Mouse (Mus musculus): Measurements from ENCODE around the gene Mrrf. TPM values are rescaled to one million over a fixed set of nuclear protein-coding genes. Genes with fewer than 3 reads are reported as not detected.

Gene Mrrf
- total and polyA plus RNA-seq, 3 experiments, result 1.8 to 57.9 (median 55.2) TPM

- TF ChIP-seq POLR2AphosphoS5 (IDR thresholded peaks at IDR 0.05; ENCODE audit: insufficient replicate concordance, low read depth, low read length) (no peak), CTCF (IDR thresholded peaks at IDR 0.05; ENCODE audit: low read depth, low read length) (no peak), GATA1 (IDR thresholded peaks at IDR 0.05; ENCODE audit: borderline replicate concordance, low read length) (no peak), GATA2 (IDR thresholded peaks at IDR 0.05; ENCODE audit: borderline replicate concordance, low read depth, low read length) (no peak)
- no peaks in the 10 kb centered on the region for H3K36me3 ChIP-seq (replicated peaks)
- ATAC-seq (ENCODE audit: extremely low read depth, insufficient number of reproducible peaks, low FRiP score, poor library complexity, severe bottlenecking), result no peak
- no peak for DNase-seq (ENCODE audit: low spot score)
- H3K4me3 ChIP-seq (ENCODE audit: low read depth, low read length), result no peak overlapping the region
- H3K9me3 ChIP-seq (replicated peaks), result no peaks in the 10 kb centered on the region
- no peaks in the 10 kb centered on the region for H3K4me1 ChIP-seq (ENCODE audit: insufficient read depth, low read depth, low read length)
- peaks cover 15% of the 10 kb centered on the region for H3K27me3 ChIP-seq (ENCODE audit: insufficient read depth, low read length)
Observed at GRCm38 (mm10) chr2:36224153-36224552, 88.0 kb downstream of the Mrrf start.

DNA sequence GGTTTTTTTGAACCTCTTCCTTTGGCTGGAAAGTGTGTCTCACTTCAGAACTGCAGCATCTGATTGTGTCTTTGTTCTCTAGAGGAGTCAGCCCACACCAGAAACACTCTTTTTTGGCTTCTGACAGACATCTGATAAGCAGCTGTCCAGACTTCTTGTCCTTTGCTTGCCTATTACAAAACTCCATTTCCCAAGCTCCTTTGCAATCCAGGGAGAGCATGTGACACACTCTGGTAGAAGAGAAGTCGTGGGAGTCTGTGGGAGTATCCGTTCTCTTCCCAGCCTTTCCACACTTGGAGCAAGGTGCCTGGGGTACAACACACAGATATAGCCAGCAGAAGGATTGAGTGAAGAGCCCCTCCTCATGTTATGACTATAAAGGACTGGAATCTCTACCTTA lies 88.4 kb downstream of the Mrrf start:
- TF ChIP-seq CTCF (IDR thresholded peaks at IDR 0.05; ENCODE audit: low read depth, low read length) (no peak), GATA1 (IDR thresholded peaks at IDR 0.05; ENCODE audit: borderline replicate concordance, low read length) (no peak), TAL1 (conservative IDR thresholded peaks at IDR 0.05; ENCODE audit: low read depth, low read length) (no peak), GATA2 (IDR thresholded peaks at IDR 0.05; ENCODE audit: borderline replicate concordance, low read depth, low read length) (no peak), POLR2AphosphoS5 (IDR thresholded peaks at IDR 0.05; ENCODE audit: insufficient replicate concordance, low read depth, low read length) (no peak)
- ATAC-seq (ENCODE audit: extremely low read depth, insufficient number of reproducible peaks, low FRiP score, poor library complexity, severe bottlenecking) (no peak), DNase-seq (ENCODE audit: low spot score) (no peak)
- no peaks in the 10 kb centered on the region for H3K4me1 ChIP-seq (ENCODE audit: insufficient read depth, low read depth, low read length)
- H3K4me3 ChIP-seq (ENCODE audit: low read depth, low read length), result no peak overlapping the region
- H3K9me3 ChIP-seq (replicated peaks), result no peaks in the 10 kb centered on the region
- no peaks in the 10 kb centered on the region for H3K36me3 ChIP-seq (replicated peaks)
- peaks cover 16% of the 10 kb centered on the region for H3K27me3 ChIP-seq (ENCODE audit: insufficient read depth, low read length)

DNA sequence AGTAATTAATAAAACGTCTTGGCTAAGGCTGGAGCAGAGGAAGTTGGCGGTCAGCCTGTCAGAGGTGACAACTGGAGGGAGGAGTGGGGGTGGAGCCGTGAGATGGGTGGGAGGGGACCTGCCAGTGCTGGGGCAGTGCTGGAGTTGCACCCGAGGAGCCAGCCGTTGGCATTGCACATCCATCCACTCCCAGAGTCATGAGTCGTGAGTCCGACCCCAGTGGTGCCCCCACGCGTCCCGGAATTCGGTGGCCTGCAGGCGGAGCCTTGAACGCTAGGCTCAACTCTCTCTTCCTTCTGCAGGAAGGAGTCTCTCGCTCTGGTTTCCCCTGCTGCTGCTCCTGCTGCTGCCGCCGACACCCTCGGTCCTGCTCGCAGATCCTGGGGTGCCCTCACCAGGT lies 94.2 kb downstream of the Mrrf start, which contains the start of gene Ptgs1:
TSS of gene Ptgs1 (plus strand) at position 61 of the 400 bp plus-strand sequence.
- Histone ChIP-seq H3K9me3 (replicated peaks) (no peaks in the 10 kb centered on the region), H3K36me3 (replicated peaks) (no peaks in the 10 kb centered on the region), H3K27me3 (ENCODE audit: insufficient read depth, low read length) (peaks cover 25% of the 10 kb centered on the region), H3K4me3 (ENCODE audit: low read depth, low read length) (no peak within 1 kb of the TSS), H3K4me1 (ENCODE audit: insufficient read depth, low read depth, low read length) (no peaks in the 10 kb centered on the region)
- ATAC-seq (ENCODE audit: extremely low read depth, insufficient number of reproducible peaks, low FRiP score, poor library complexity, severe bottlenecking) (no peak), DNase-seq (ENCODE audit: low spot score) (no peak)
- TF ChIP-seq CTCF (IDR thresholded peaks at IDR 0.05; ENCODE audit: low read depth, low read length), result no peak
- no peak for TF ChIP-seq POLR2AphosphoS5 (IDR thresholded peaks at IDR 0.05; ENCODE audit: insufficient replicate concordance, low read depth, low read length)
- no peak for TF ChIP-seq TAL1 (conservative IDR thresholded peaks at IDR 0.05; ENCODE audit: low read depth, low read length)
- TF ChIP-seq GATA2 (IDR thresholded peaks at IDR 0.05; ENCODE audit: borderline replicate concordance, low read depth, low read length), result no peak
- TF ChIP-seq GATA1 (IDR thresholded peaks at IDR 0.05; ENCODE audit: borderline replicate concordance, low read length), result no peak

DNA sequence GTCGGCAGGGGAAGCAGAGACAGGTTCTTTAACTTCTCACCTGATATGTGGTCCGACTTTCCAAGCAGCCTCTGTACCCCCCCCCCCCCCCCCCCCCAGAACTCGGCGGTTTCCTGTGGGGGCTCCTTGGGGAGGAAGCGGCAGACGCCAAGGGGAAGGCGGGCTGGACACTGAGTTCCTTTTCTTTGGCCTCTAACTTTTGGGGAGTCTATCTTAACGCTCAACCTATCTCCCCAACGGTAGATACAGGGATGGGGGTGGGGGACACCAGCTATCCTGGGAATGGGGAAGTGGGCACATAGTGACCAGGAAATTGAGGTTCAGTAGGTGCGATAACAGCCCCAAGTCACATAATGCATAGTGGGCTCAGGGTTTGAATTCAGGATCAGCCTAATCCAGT lies 94.8 kb downstream of the Mrrf start:
- Histone ChIP-seq H3K9me3 (replicated peaks) (no peaks in the 10 kb centered on the region), H3K4me3 (ENCODE audit: low read depth, low read length) (no peak overlapping the region), H3K27me3 (ENCODE audit: insufficient read depth, low read length) (peaks cover 25% of the 10 kb centered on the region), H3K36me3 (replicated peaks) (no peaks in the 10 kb centered on the region), H3K4me1 (ENCODE audit: insufficient read depth, low read depth, low read length) (no peaks in the 10 kb centered on the region)
- DNase-seq (ENCODE audit: low spot score) (no peak), ATAC-seq (ENCODE audit: extremely low read depth, insufficient number of reproducible peaks, low FRiP score, poor library complexity, severe bottlenecking) (no peak)
- TF ChIP-seq GATA2 (IDR thresholded peaks at IDR 0.05; ENCODE audit: borderline replicate concordance, low read depth, low read length) (no peak), TAL1 (conservative IDR thresholded peaks at IDR 0.05; ENCODE audit: low read depth, low read length) (no peak), GATA1 (IDR thresholded peaks at IDR 0.05; ENCODE audit: borderline replicate concordance, low read length) (no peak), CTCF (IDR thresholded peaks at IDR 0.05; ENCODE audit: low read depth, low read length) (no peak), POLR2AphosphoS5 (IDR thresholded peaks at IDR 0.05; ENCODE audit: insufficient replicate concordance, low read depth, low read length) (no peak)

DNA sequence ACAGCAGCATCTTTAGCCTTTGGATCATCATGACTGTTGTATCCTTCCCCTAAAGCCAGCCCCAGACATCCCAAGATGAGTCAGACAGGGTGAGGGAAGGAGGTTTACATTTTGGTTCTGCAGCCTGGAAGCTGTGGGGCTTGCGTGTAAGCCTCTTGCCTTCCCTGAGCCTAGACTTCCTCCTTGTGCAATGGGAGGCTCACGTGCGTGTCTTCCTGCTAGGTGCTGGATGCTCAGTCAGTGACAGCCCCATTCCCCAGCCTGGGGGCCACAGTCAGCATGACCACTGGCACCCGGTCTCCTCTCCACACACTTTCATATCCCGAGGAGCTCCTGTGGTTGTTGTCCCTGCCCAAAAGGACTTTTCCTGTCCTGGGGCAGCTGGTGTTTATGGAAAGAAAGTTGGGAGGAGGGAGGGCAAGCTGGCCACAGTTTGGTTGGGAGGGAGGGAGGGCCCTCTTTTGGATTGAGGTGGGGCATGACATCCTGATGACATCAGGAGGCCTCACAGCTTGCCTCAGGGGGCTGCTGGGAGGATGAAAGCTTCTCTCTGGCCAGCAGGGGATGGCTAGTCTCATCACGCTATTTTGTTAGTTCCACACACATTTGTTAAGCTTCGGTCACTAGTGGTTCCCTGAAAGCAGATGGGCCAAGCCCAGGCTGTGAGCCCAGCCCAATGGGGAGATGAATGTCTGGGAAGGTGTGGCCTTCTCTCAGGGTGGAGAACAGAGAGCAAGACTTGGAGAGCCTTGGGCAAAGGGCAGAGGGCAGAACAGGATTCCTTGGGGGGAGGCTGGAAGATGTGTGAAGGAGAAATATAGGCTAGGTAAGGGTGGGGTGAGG lies 98.6 kb downstream of the Mrrf start:
- no peaks in the 10 kb centered on the region for H3K36me3 ChIP-seq (replicated peaks)

DNA sequence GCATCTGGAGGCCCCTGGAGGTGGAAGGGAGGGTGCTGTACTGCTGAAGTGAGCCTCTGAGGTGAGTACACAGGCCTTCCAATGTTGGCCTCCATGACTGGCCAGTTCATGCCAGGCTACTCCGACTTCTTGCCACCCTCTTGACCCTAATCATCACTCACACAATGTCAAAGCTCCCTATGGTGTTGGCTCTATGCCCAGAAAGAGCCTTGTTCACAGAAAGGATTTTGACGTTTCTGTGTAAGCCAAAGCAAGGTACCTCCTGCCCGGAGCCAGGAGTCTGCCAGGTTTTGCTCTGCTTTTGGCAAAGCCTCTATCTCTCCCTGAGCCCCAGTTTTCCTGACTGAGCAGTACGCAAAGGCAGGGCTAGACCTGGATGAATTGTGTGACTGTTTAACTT lies 99.7 kb downstream of the Mrrf start:
- Histone ChIP-seq H3K36me3 (replicated peaks) (no peaks in the 10 kb centered on the region), H3K9me3 (replicated peaks) (0 out of 2 replicates have a peak, but pooled peaks cover 2% of the 10 kb centered on the region), H3K27me3 (ENCODE audit: insufficient read depth, low read length) (peaks cover 12% of the 10 kb centered on the region; the same call in 1 of the 2 replicates), H3K4me1 (ENCODE audit: insufficient read depth, low read depth, low read length) (no peaks in the 10 kb centered on the region), H3K4me3 (ENCODE audit: low read depth, low read length) (no peak overlapping the region)
- DNase-seq (ENCODE audit: low spot score), result no peak
- no peak for ATAC-seq (ENCODE audit: extremely low read depth, insufficient number of reproducible peaks, low FRiP score, poor library complexity, severe bottlenecking)
- TF ChIP-seq GATA2 (IDR thresholded peaks at IDR 0.05; ENCODE audit: borderline replicate concordance, low read depth, low read length) (no peak), POLR2AphosphoS5 (IDR thresholded peaks at IDR 0.05; ENCODE audit: insufficient replicate concordance, low read depth, low read length) (no peak), CTCF (IDR thresholded peaks at IDR 0.05; ENCODE audit: low read depth, low read length) (no peak), TAL1 (conservative IDR thresholded peaks at IDR 0.05; ENCODE audit: low read depth, low read length) (no peak), GATA1 (IDR thresholded peaks at IDR 0.05; ENCODE audit: borderline replicate concordance, low read length) (no peak)

More for the DNA sequence above, 98.6 kb downstream of the Mrrf start:
- no peak for ATAC-seq (ENCODE audit: extremely low read depth, insufficient number of reproducible peaks, low FRiP score, poor library complexity, severe bottlenecking)
- no peak for TF ChIP-seq TAL1 (conservative IDR thresholded peaks at IDR 0.05; ENCODE audit: low read depth, low read length)
- no peak for TF ChIP-seq GATA1 (IDR thresholded peaks at IDR 0.05; ENCODE audit: borderline replicate concordance, low read length)
- no peak for TF ChIP-seq GATA2 (IDR thresholded peaks at IDR 0.05; ENCODE audit: borderline replicate concordance, low read depth, low read length)
- TF ChIP-seq CTCF (IDR thresholded peaks at IDR 0.05; ENCODE audit: low read depth, low read length), result no peak
- TF ChIP-seq POLR2AphosphoS5 (IDR thresholded peaks at IDR 0.05; ENCODE audit: insufficient replicate concordance, low read depth, low read length), result no peak
- H3K27me3 ChIP-seq (ENCODE audit: insufficient read depth, low read length), result peaks cover 20% of the 10 kb centered on the region
- H3K4me1 ChIP-seq (ENCODE audit: insufficient read depth, low read depth, low read length), result no peaks in the 10 kb centered on the region
- DNase-seq (ENCODE audit: low spot score), result no peak
- H3K9me3 ChIP-seq (replicated peaks), result 0 out of 2 replicates have a peak, but pooled peaks cover 2% of the 10 kb centered on the region
- H3K4me3 ChIP-seq (ENCODE audit: low read depth, low read length), result no peak overlapping the region

Measured in G1E (cell line).